ENCODE assay signal across 8 mouse cellular contexts in genomic region chr7:133776626-133776996, GRCm38 (mm10). TPM values are rescaled to one million over a fixed set of nuclear protein-coding genes. Genes with fewer than 3 reads are reported as not detected.
DNase-seq lines count a peak whose midpoint lies in the region; ATAC-seq and TF ChIP-seq lines count a peak whose summit lies in the region.

Fank1 (plus strand) TSS chr7:133776861.

- no peaks in the 10 kb centered on the region for H3K36me3 ChIP-seq in heart, embryonic 12.5 days
- no peaks in the 10 kb centered on the region for H3K36me3 ChIP-seq in kidney, postnatal 0 days (ENCODE audit: insufficient read depth, low read length)
- no peaks in the 10 kb centered on the region for H3K36me3 ChIP-seq in liver, embryonic 14.5 days (replicated peaks; ENCODE audit: control insufficient read depth, insufficient read depth, low read depth)
- no peaks in the 10 kb centered on the region for H3K36me3 ChIP-seq in stomach, embryonic 15.5 days

- H3K27ac ChIP-seq in heart, embryonic 12.5 days (ENCODE audit: poor library complexity, severe bottlenecking), result peak within 1 kb of the TSS; percentile 25; the same call in 1 of the 2 replicates
- H3K27ac ChIP-seq in kidney, postnatal 0 days, result no peak within 1 kb of the TSS; the same call in 1 of the 2 replicates
- H3K27ac ChIP-seq in liver, embryonic 14.5 days, result no peak within 1 kb of the TSS
- no peak within 1 kb of the TSS for H3K27ac ChIP-seq in stomach, embryonic 15.5 days

- peak within 1 kb of the TSS; percentile 89 for H3K4me2 ChIP-seq in heart, embryonic 12.5 days
- H3K4me2 ChIP-seq in kidney, postnatal 0 days (ENCODE audit: low read length), result peak within 1 kb of the TSS; percentile 89
- H3K4me2 ChIP-seq in liver, embryonic 14.5 days (ENCODE audit: low read depth), result peak within 1 kb of the TSS; percentile 84
- peak within 1 kb of the TSS; percentile 88 for H3K4me2 ChIP-seq in stomach, embryonic 15.5 days

- H3K9me3 ChIP-seq in heart, embryonic 12.5 days (replicated peaks), result no peaks in the 10 kb centered on the region
- no peaks in the 10 kb centered on the region for H3K9me3 ChIP-seq in kidney, postnatal 0 days (replicated peaks; ENCODE audit: low read length)
- H3K9me3 ChIP-seq in liver, embryonic 14.5 days (ENCODE audit: control insufficient read depth, low read length), result no peaks in the 10 kb centered on the region
- no peaks in the 10 kb centered on the region for H3K9me3 ChIP-seq in stomach, embryonic 15.5 days

- peak; percentile 92 for DNase-seq in CD4-positive, CD25-positive, alpha-beta regulatory T cell, adult 2 months (ENCODE audit: low read depth, low spot score)
- peak; percentile 94 for DNase-seq in brain, embryonic 14.5 days (ENCODE audit: low read depth)
- DNase-seq in kidney, postnatal 0 days (ENCODE audit: low spot score), result peak; percentile 92
- DNase-seq in liver, embryonic 14.5 days (ENCODE audit: low read depth in 3 of 3, low spot score in 3 of 3), result peak; percentile 82 to 83 (median 82)
- peak; percentile 91 for DNase-seq in neural tube, embryonic 10.5 days (ENCODE audit: extremely low spot score, low spot score)

- peak; percentile 95 for ATAC-seq in erythroblast, adult 5-6 weeks (replicated peaks; ENCODE audit: low FRiP score, poor library complexity, severe bottlenecking)
- ATAC-seq in heart, embryonic 12.5 days (ENCODE audit: insufficient number of reproducible peaks, low FRiP score), result peak; percentile 97
- ATAC-seq in kidney, postnatal 0 days (replicated peaks; ENCODE audit: low FRiP score, low read depth), result peak; percentile 91
- peak; percentile 97 for ATAC-seq in liver, embryonic 14.5 days (ENCODE audit: insufficient read depth)
- ATAC-seq in stomach, embryonic 15.5 days (ENCODE audit: insufficient read depth, low FRiP score, low read depth), result peak; percentile 95

- WGBS in heart, embryonic 12.5 days, result under 1% methylated on average over 45 of the region's 45 CpGs
- WGBS in kidney, postnatal 0 days, result 0% methylated on average over 22 of the region's 45 CpGs
- under 1% methylated on average over 45 of the region's 45 CpGs for WGBS in liver, embryonic 14.5 days (ENCODE audit: insufficient replicate concordance)
- WGBS in stomach, embryonic 15.5 days, result 0% methylated on average over 39 of the region's 45 CpGs

- peak; percentile 47; the same call in 1 of the 2 replicates for TF ChIP-seq POLR2A in brain, embryonic 14.5 days (IDR thresholded peaks at IDR 0.05; ENCODE audit: borderline replicate concordance, extremely low read depth, insufficient read depth, insufficient read length, poor library complexity, severe bottlenecking)

- no peaks in the 10 kb centered on the region for H3K27me3 ChIP-seq in heart, embryonic 12.5 days (replicated peaks)
- H3K27me3 ChIP-seq in kidney, postnatal 0 days (ENCODE audit: insufficient read depth, low read length), result no peaks in the 10 kb centered on the region; the same call in 1 of the 2 replicates
- no peaks in the 10 kb centered on the region for H3K27me3 ChIP-seq in liver, embryonic 14.5 days (ENCODE audit: control insufficient read depth, insufficient read depth, low read length)
- H3K27me3 ChIP-seq in stomach, embryonic 15.5 days (replicated peaks), result no peaks in the 10 kb centered on the region; the same call in 1 of the 2 replicates

- peak within 1 kb of the TSS; percentile 92 for H3K9ac ChIP-seq in heart, embryonic 12.5 days
- H3K9ac ChIP-seq in kidney, postnatal 0 days (ENCODE audit: low read depth, low read length), result peak within 1 kb of the TSS; percentile 65
- H3K9ac ChIP-seq in liver, embryonic 14.5 days (replicated peaks), result peak within 1 kb of the TSS; percentile 72
- H3K9ac ChIP-seq in stomach, embryonic 15.5 days, result peak within 1 kb of the TSS; percentile 52

- TF ChIP-seq EP300 in liver, embryonic 14.5 days (IDR thresholded peaks at IDR 0.05; ENCODE audit: low read depth), result no peak

- H3K4me3 ChIP-seq in heart, embryonic 12.5 days, result peak within 1 kb of the TSS; percentile 93
- H3K4me3 ChIP-seq in kidney, postnatal 0 days (replicated peaks; ENCODE audit: low read depth, low read length), result peak within 1 kb of the TSS; percentile 66
- H3K4me3 ChIP-seq in liver, embryonic 14.5 days (ENCODE audit: insufficient read depth in 1 of 2, low read depth in 2 of 2, low read length in 2 of 2), result peak within 1 kb of the TSS; percentile 78 to 82
- peak within 1 kb of the TSS; percentile 66 for H3K4me3 ChIP-seq in stomach, embryonic 15.5 days (replicated peaks)

- TF ChIP-seq CTCF in brain, embryonic 14.5 days (IDR thresholded peaks at IDR 0.05; ENCODE audit: borderline replicate concordance, extremely low read depth, insufficient read depth, insufficient read length), result no peak
- TF ChIP-seq CTCF in kidney, postnatal 0 days (IDR thresholded peaks at IDR 0.05; ENCODE audit: low read depth), result no peak
- TF ChIP-seq CTCF in liver, embryonic 14.5 days (IDR thresholded peaks at IDR 0.05; ENCODE audit: low read depth), result no peak

- peaks cover 17% of the 10 kb centered on the region for H3K4me1 ChIP-seq in heart, embryonic 12.5 days (replicated peaks)
- no peaks in the 10 kb centered on the region for H3K4me1 ChIP-seq in kidney, postnatal 0 days (replicated peaks; ENCODE audit: insufficient read depth, low read length)
- peaks cover 12 to 13% of the 10 kb centered on the region in 2 experiments for H3K4me1 ChIP-seq in liver, embryonic 14.5 days (replicated peaks; ENCODE audit: control insufficient read depth in 2 of 2, insufficient read depth in 2 of 2, low read length in 1 of 2)
- peaks cover 14% of the 10 kb centered on the region for H3K4me1 ChIP-seq in stomach, embryonic 15.5 days

RNA-seq across cellular contexts. Expression of gene Fank1, which starts in this region (rescaled TPM):
- 4.4 and 4.7 TPM in 2 replicates for polyA plus RNA-seq in brain, embryonic 14.5 days (2012; rRNA removed)
- total RNA-seq in erythroblast, adult 5-6 weeks (2015; ENCODE audit: low replicate concordance), result not detected in 2 replicates
- not detected in 2 replicates for total RNA-seq in erythroblast, adult 5-6 weeks (2017; ENCODE audit: low replicate concordance)
- polyA plus RNA-seq in heart, embryonic 12.5 days (2016; fragmentation: Nextera tagmentation; extraction: Ambion mirVana), result 0.37 TPM in 1 of 2 replicates, not detected in the other
- 0.42 and 0.57 TPM in 2 replicates for polyA plus RNA-seq in kidney, postnatal 0 days (2015; fragmentation: Nextera tagmentation; extraction: Ambion mirVana)
- polyA plus RNA-seq in liver, embryonic 14.5 days (2012; rRNA removed), result 0.04 and 0.05 TPM in 2 replicates
- 0.11 TPM in 1 of 2 replicates, not detected in the other for polyA plus RNA-seq in liver, embryonic 14.5 days (2014; fragmentation: Nextera tagmentation; extraction: Ambion mirVana)
- polyA plus RNA-seq in stomach, embryonic 15.5 days (2015; fragmentation: Nextera tagmentation; extraction: Ambion mirVana), result 0.50 and 0.54 TPM in 2 replicates

Comparison
In these comparisons a context has a peak if more than half of its experiments do, and no peak if none do; other contexts are left out.
1. Peak in ATAC-seq in erythroblast, adult 5-6 weeks; RNA of the gene not detected or under 1 TPM.
2. Peak in ATAC-seq, H3K4me3 ChIP-seq, H3K27ac ChIP-seq, H3K9ac ChIP-seq and H3K4me2 ChIP-seq in heart, embryonic 12.5 days; RNA of the gene not detected or under 1 TPM.
3. Peak in DNase-seq, ATAC-seq, H3K4me3 ChIP-seq, H3K9ac ChIP-seq and H3K4me2 ChIP-seq in kidney, postnatal 0 days; RNA of the gene not detected or under 1 TPM.
4. Peak in DNase-seq, ATAC-seq, H3K4me3 ChIP-seq, H3K9ac ChIP-seq and H3K4me2 ChIP-seq in liver, embryonic 14.5 days; RNA of the gene not detected or under 1 TPM.
5. Peak in ATAC-seq, H3K4me3 ChIP-seq, H3K9ac ChIP-seq and H3K4me2 ChIP-seq in stomach, embryonic 15.5 days; RNA of the gene not detected or under 1 TPM.